Mouse (Mus musculus): ENCODE results near the gene Exosc5. TPM values are rescaled to one million over a fixed set of nuclear protein-coding genes. Genes with fewer than 3 reads are reported as not detected.

The Exosc5 gene
- polyA plus RNA-seq, 1 experiment, result 21.6 TPM

GRCm38 (mm10) chr7:25619722-25619991, 39.3 kb upstream of the Exosc5 start:
- TF ChIP-seq CTCF (IDR thresholded peaks at IDR 0.05; ENCODE audit: borderline replicate concordance, insufficient read depth, low read length) (no peak), POLR2A (IDR thresholded peaks at IDR 0.05; ENCODE audit: low read depth, low read length) (no peak)
- no peaks in the 10 kb centered on the region for H3K4me1 ChIP-seq (ENCODE audit: control insufficient read depth, insufficient read depth, low read length)
- peak overlapping the region; percentile 99 for H3K4me3 ChIP-seq (ENCODE audit: insufficient read depth, low read length)
- H3K27ac ChIP-seq (ENCODE audit: insufficient read depth, low read length), result no peak overlapping the region

- Histone ChIP-seq H3K4me3 (ENCODE audit: insufficient read depth, low read length) (peak overlapping the region; percentile 99; the same call in 1 of the 2 replicates), H3K4me1 (ENCODE audit: control insufficient read depth, insufficient read depth, low read length) (no peaks in the 10 kb centered on the region), H3K27ac (ENCODE audit: insufficient read depth, low read length) (no peak overlapping the region)
- no peak for TF ChIP-seq POLR2A (IDR thresholded peaks at IDR 0.05; ENCODE audit: low read depth, low read length)
- no peak for TF ChIP-seq CTCF (IDR thresholded peaks at IDR 0.05; ENCODE audit: borderline replicate concordance, insufficient read depth, low read length)
Observed at GRCm38 (mm10) chr7:25620101-25620500, 38.9 kb upstream of the Exosc5 start.

GRCm38 (mm10) chr7:25620751-25621150, 38.2 kb upstream of the Exosc5 start:
- Histone ChIP-seq H3K27ac (ENCODE audit: insufficient read depth, low read length) (no peak overlapping the region), H3K4me1 (ENCODE audit: control insufficient read depth, insufficient read depth, low read length) (no peaks in the 10 kb centered on the region), H3K4me3 (ENCODE audit: insufficient read depth, low read length) (no peak overlapping the region)
- TF ChIP-seq POLR2A (IDR thresholded peaks at IDR 0.05; ENCODE audit: low read depth, low read length) (no peak), CTCF (IDR thresholded peaks at IDR 0.05; ENCODE audit: borderline replicate concordance, insufficient read depth, low read length) (no peak)

- Histone ChIP-seq H3K4me1 (ENCODE audit: control insufficient read depth, insufficient read depth, low read length) (peaks cover 3% of the 10 kb centered on the region; the same call in 1 of the 2 replicates), H3K4me3 (ENCODE audit: insufficient read depth, low read length) (no peak overlapping the region), H3K27ac (ENCODE audit: insufficient read depth, low read length) (no peak overlapping the region)
- TF ChIP-seq CTCF (IDR thresholded peaks at IDR 0.05; ENCODE audit: borderline replicate concordance, insufficient read depth, low read length) (no peak), POLR2A (IDR thresholded peaks at IDR 0.05; ENCODE audit: low read depth, low read length) (no peak)
Observed at GRCm38 (mm10) chr7:25623857-25624370, 35.0 kb upstream of the Exosc5 start.

- TF ChIP-seq CTCF (IDR thresholded peaks at IDR 0.05; ENCODE audit: borderline replicate concordance, insufficient read depth, low read length) (no peak), POLR2A (IDR thresholded peaks at IDR 0.05; ENCODE audit: low read depth, low read length) (no peak)
- Histone ChIP-seq H3K4me3 (ENCODE audit: insufficient read depth, low read length) (no peak overlapping the region), H3K27ac (ENCODE audit: insufficient read depth, low read length) (no peak overlapping the region), H3K4me1 (ENCODE audit: control insufficient read depth, insufficient read depth, low read length) (peaks cover 3% of the 10 kb centered on the region; the same call in 1 of the 2 replicates)
Observed at GRCm38 (mm10) chr7:25624851-25625250, 34.1 kb upstream of the Exosc5 start.

- TF ChIP-seq CTCF (IDR thresholded peaks at IDR 0.05; ENCODE audit: borderline replicate concordance, insufficient read depth, low read length) (no peak), POLR2A (IDR thresholded peaks at IDR 0.05; ENCODE audit: low read depth, low read length) (no peak)
- no peak overlapping the region for H3K27ac ChIP-seq (ENCODE audit: insufficient read depth, low read length)
- H3K4me1 ChIP-seq (ENCODE audit: control insufficient read depth, insufficient read depth, low read length), result peaks cover 3% of the 10 kb centered on the region; the same call in 1 of the 2 replicates
- H3K4me3 ChIP-seq (ENCODE audit: insufficient read depth, low read length), result no peak overlapping the region
Observed at GRCm38 (mm10) chr7:25625594-25626250, 33.2 kb upstream of the Exosc5 start.

- peak within 1 kb of the TSS; percentile 21; the same call in 1 of the 2 replicates for H3K4me3 ChIP-seq (ENCODE audit: insufficient read depth, low read length)
- H3K27ac ChIP-seq (ENCODE audit: insufficient read depth, low read length), result no peak within 1 kb of the TSS
- TF ChIP-seq POLR2A (IDR thresholded peaks at IDR 0.05; ENCODE audit: low read depth, low read length) (no peak), CTCF (IDR thresholded peaks at IDR 0.05; ENCODE audit: borderline replicate concordance, insufficient read depth, low read length) (no peak)
- peaks cover 3% of the 10 kb centered on the region; the same call in 1 of the 2 replicates for H3K4me1 ChIP-seq (ENCODE audit: control insufficient read depth, insufficient read depth, low read length)
Observed at GRCm38 (mm10) chr7:25626509-25627430, 32.2 kb upstream of the Exosc5 start, which contains the start of gene B3gnt8. Gene B3gnt8 (plus strand): TSS chr7:25626654.

- H3K4me3 ChIP-seq (ENCODE audit: insufficient read depth, low read length), result peak overlapping the region; percentile 21; the same call in 1 of the 2 replicates
- H3K4me1 ChIP-seq (ENCODE audit: control insufficient read depth, insufficient read depth, low read length), result peaks cover 3% of the 10 kb centered on the region; the same call in 1 of the 2 replicates
- TF ChIP-seq POLR2A (IDR thresholded peaks at IDR 0.05; ENCODE audit: low read depth, low read length) (peak; percentile 47), CTCF (IDR thresholded peaks at IDR 0.05; ENCODE audit: borderline replicate concordance, insufficient read depth, low read length) (no peak)
- no peak overlapping the region for H3K27ac ChIP-seq (ENCODE audit: insufficient read depth, low read length)
Observed at GRCm38 (mm10) chr7:25627431-25628322, 31.3 kb upstream of the Exosc5 start.

GRCm38 (mm10) chr7:25628323-25628620, 30.7 kb upstream of the Exosc5 start:
- TF ChIP-seq POLR2A (IDR thresholded peaks at IDR 0.05; ENCODE audit: low read depth, low read length) (no peak), CTCF (IDR thresholded peaks at IDR 0.05; ENCODE audit: borderline replicate concordance, insufficient read depth, low read length) (no peak)
- no peak overlapping the region for H3K4me3 ChIP-seq (ENCODE audit: insufficient read depth, low read length)
- H3K27ac ChIP-seq (ENCODE audit: insufficient read depth, low read length), result no peak overlapping the region
- peaks cover 3% of the 10 kb centered on the region; the same call in 1 of the 2 replicates for H3K4me1 ChIP-seq (ENCODE audit: control insufficient read depth, insufficient read depth, low read length)
